Mouse (Mus musculus) CH12.LX (cell line): ENCODE measurements at regions not wholly inside any gene's neighbourhood (a gene's known extent, or its start where the extent isn't known, plus 50 kb on each side); places are given as distances from the start of the nearest gene placed in this dataset.

Experiments
- DNase-seq: peaks from one replicate; pipeline ENCODE4 v3.0.0-alpha.2; 2013; ENCODE audit errors: extremely low read depth
- H3K27ac ChIP-seq: 2 replicates; pipeline ENCODE4 v1.5.1; 2012; ENCODE audit warnings: low read depth, mild to moderate bottlenecking, control low read depth, moderate library complexity; ENCODE audit not compliant: insufficient read depth
- H3K27me3 ChIP-seq: replicated peaks from 2 replicates; pipeline ENCODE3; 2012; ENCODE audit warnings: inconsistent platforms
- H3K36me3 ChIP-seq, 2 experiments: replicated peaks in 1 of 2; 2 replicates each; pipeline versions ENCODE3 to v1.6.1; 2012; ENCODE audit warnings: inconsistent platforms in 1 of 2, low read length in 1 of 2, mild to moderate bottlenecking in 1 of 2, mixed read lengths in 1 of 2, moderate library complexity in 1 of 2; ENCODE audit not compliant: control insufficient read depth in 1 of 2, insufficient read depth in 1 of 2
- H3K4me1 ChIP-seq, 2 experiments: 2 replicates each; pipeline ENCODE4 v1.6.1; 2012; ENCODE audit warnings: inconsistent platforms in 1 of 2, moderate library complexity in 1 of 2; ENCODE audit not compliant: insufficient read depth in 2 of 2, control insufficient read depth in 1 of 2
- H3K4me2 ChIP-seq: 2 replicates; pipeline ENCODE4 v1.6.1; 2012; ENCODE audit warnings: low read depth, mild to moderate bottlenecking, control low read depth; ENCODE audit not compliant: poor library complexity, insufficient read depth, severe bottlenecking
- H3K4me3 ChIP-seq, 3 experiments: fragments of 150-350 bp in 1 of 3; sonication (generic) in 1 of 3; replicated peaks in 1 of 3; 2 replicates each; pipeline versions ENCODE3 to v1.5.1; 2011 to 2012; ENCODE audit warnings: low read depth in 2 of 3, low read length in 2 of 3, mild to moderate bottlenecking in 2 of 3, moderate library complexity in 2 of 3, control low read depth in 1 of 3, improper control_type of control experiment in 1 of 3, inconsistent platforms in 1 of 3, mixed read lengths in 1 of 3; ENCODE audit not compliant: poor library complexity in 1 of 3
- H3K79me2 ChIP-seq: replicated peaks from 2 replicates; pipeline ENCODE4 v1.6.1; 2012; ENCODE audit warnings: mild to moderate bottlenecking, moderate library complexity; ENCODE audit not compliant: control insufficient read depth, poor library complexity, insufficient read depth, severe bottlenecking; ENCODE audit errors: extremely low read depth
- H3K9ac ChIP-seq: 2 replicates; pipeline ENCODE4 v1.6.1; 2012; ENCODE audit warnings: low read depth, mild to moderate bottlenecking, control low read depth, moderate library complexity; ENCODE audit not compliant: insufficient read depth
- H3K9me3 ChIP-seq: replicated peaks from 2 replicates; pipeline ENCODE3; 2012; ENCODE audit warnings: low read length, inconsistent platforms, mixed read lengths
- BHLHE40 ChIP-seq: IDR thresholded peaks from 2 replicates; pipeline ENCODE4 v1.6.1; 2011; ENCODE audit warnings: mild to moderate bottlenecking, low read depth, low read length, improper control_type of control experiment
- CHD1 ChIP-seq: IDR thresholded peaks from 2 replicates; pipeline ENCODE4 v1.6.1; 2012; ENCODE audit warnings: low read depth, low read length, improper control_type of control experiment, inconsistent platforms
- CHD2 ChIP-seq: IDR thresholded peaks from 2 replicates; pipeline ENCODE4 v1.6.1; 2011; ENCODE audit warnings: low read length, improper control_type of control experiment
- E2F4 ChIP-seq: IDR thresholded peaks from 2 replicates; pipeline ENCODE4 v1.6.1; 2011; ENCODE audit warnings: low read depth, low read length, improper control_type of control experiment; ENCODE audit not compliant: insufficient replicate concordance
- EP300 ChIP-seq: IDR thresholded peaks from 2 replicates; pipeline ENCODE4 v1.6.1; 2011; ENCODE audit warnings: low read length, improper control_type of control experiment
- ETS1 ChIP-seq: conservative IDR thresholded peaks from 2 replicates; pipeline ENCODE4 v1.6.1; 2012; ENCODE audit warnings: low read depth, mild to moderate bottlenecking, inconsistent platforms, low read length, improper control_type of control experiment, moderate library complexity
- IRF4 ChIP-seq: IDR thresholded peaks from 2 replicates; pipeline ENCODE4 v1.6.1; 2014; ENCODE audit warnings: low read depth, mild to moderate bottlenecking, inconsistent platforms, low read length, improper control_type of control experiment
- JUND ChIP-seq: conservative IDR thresholded peaks from 2 replicates; pipeline ENCODE4 v1.6.1; 2011; ENCODE audit warnings: low read depth, low read length, improper control_type of control experiment
- MXI1 ChIP-seq: IDR thresholded peaks from 2 replicates; pipeline ENCODE4 v1.6.1; 2011; ENCODE audit warnings: mild to moderate bottlenecking, low read depth, low read length, improper control_type of control experiment
- NELFE ChIP-seq: IDR thresholded peaks from 2 replicates; pipeline ENCODE4 v1.6.1; 2011; ENCODE audit warnings: low read depth, low read length, improper control_type of control experiment
- PAX5 ChIP-seq: IDR thresholded peaks from 2 replicates; pipeline ENCODE4 v1.6.1; 2012; ENCODE audit warnings: low read length, inconsistent platforms, mixed read lengths
- POLR2A ChIP-seq: IDR thresholded peaks from 2 replicates; pipeline ENCODE4 v1.6.1; 2011; ENCODE audit warnings: low read depth, mild to moderate bottlenecking, improper control_type of control experiment, low read length
- RCOR1 ChIP-seq: conservative IDR thresholded peaks from 2 replicates; pipeline ENCODE4 v1.6.1; 2012; ENCODE audit warnings: low read depth, mild to moderate bottlenecking, inconsistent platforms, low read length, improper control_type of control experiment
- SMC3 ChIP-seq: IDR thresholded peaks from 2 replicates; pipeline ENCODE4 v1.6.1; 2011; ENCODE audit warnings: low read depth, low read length, improper control_type of control experiment
- UBTF ChIP-seq: IDR thresholded peaks from 2 replicates; pipeline ENCODE4 v1.6.1; 2012; ENCODE audit warnings: low read depth, mild to moderate bottlenecking, inconsistent platforms, low read length, improper control_type of control experiment, moderate library complexity
- USF1 ChIP-seq: IDR thresholded peaks from 2 replicates; pipeline ENCODE4 v1.6.1; 2014; ENCODE audit warnings: low read depth, mild to moderate bottlenecking, inconsistent platforms, low read length, improper control_type of control experiment
- ZC3H11A ChIP-seq: IDR thresholded peaks from 2 replicates; pipeline ENCODE4 v1.6.1; 2012; ENCODE audit warnings: low read depth, mild to moderate bottlenecking, inconsistent platforms, low read length, improper control_type of control experiment
- ZMIZ1 ChIP-seq: IDR thresholded peaks from 2 replicates; pipeline ENCODE4 v1.6.1; 2012; ENCODE audit warnings: low read depth, mild to moderate bottlenecking, inconsistent platforms, low read length, improper control_type of control experiment
- ZNF384 ChIP-seq: IDR thresholded peaks from 2 replicates; pipeline ENCODE4 v1.6.1; 2012; ENCODE audit warnings: low read depth, low read length, improper control_type of control experiment, inconsistent platforms
- dilution Hi-C: fragments of 300-500 bp; cut with MboI; formaldehyde crosslinking; loops from 2 replicates; pipeline ENCODE4 v1.14.3; 2020; ENCODE audit warnings: low sequenced_read_pairs; ENCODE audit not compliant: extremely low pct_unique_long_range_greater_than_20kb, extremely low pct_ligation_motif_present
- in situ Hi-C: fragments of 300-500 bp; cut with MboI; formaldehyde crosslinking; loops from 3 replicates; pipeline ENCODE4 v1.14.3; 2019; ENCODE audit warnings: low sequenced_read_pairs, low pct_ligation_motif_present, low pct_unique_long_range_greater_than_20kb, mixed read lengths

- TF ChIP-seq ZNF384 (no peak), ZC3H11A (no peak), USF1 (no peak), UBTF (no peak), CHD2 (no peak), NELFE (no peak), ZMIZ1 (no peak), SMC3 (no peak), IRF4 (no peak), EP300 (no peak), JUND (no peak), POLR2A (no peak), BHLHE40 (no peak), PAX5 (no peak)
- Histone ChIP-seq H3K36me3 (no peaks in the 10 kb centered on the region), H3K9ac (no peak overlapping the region), H3K27ac (no peak overlapping the region), H3K79me2 (no peaks in the 10 kb centered on the region), H3K4me2 (no peak overlapping the region), H3K9me3 (no peaks in the 10 kb centered on the region), H3K27me3 (no peaks in the 10 kb centered on the region), H3K4me1 (peaks cover 0 to 6% of the 10 kb centered on the region in 2 experiments; a peak in 2 of 4 replicates), H3K4me3 (no peak overlapping the region)
- in situ Hi-C loops = no loop called here
- dilution Hi-C loops = no loop called here
- no peak for DNase-seq
Observed at GRCm38 (mm10) chr3:52600581-52600980, 332.4 kb downstream of the Foxo1 start.

GRCm38 (mm10) chr3:52600146-52600545, 332.0 kb downstream of the Foxo1 start:
- no peaks in the 10 kb centered on the region for H3K79me2 ChIP-seq
- no peak overlapping the region for H3K9ac ChIP-seq
- H3K27me3 ChIP-seq = no peaks in the 10 kb centered on the region
- no peak overlapping the region for H3K4me2 ChIP-seq
- dilution Hi-C loops (no loop called here), in situ Hi-C loops (no loop called here)
- H3K27ac ChIP-seq = no peak overlapping the region
- no peak overlapping the region for H3K4me3 ChIP-seq
- no peak for DNase-seq
- H3K9me3 ChIP-seq = no peaks in the 10 kb centered on the region
- TF ChIP-seq RCOR1 (no peak), UBTF (no peak), ZNF384 (no peak)
- TF ChIP-seq, all 38 proteins: peak for 0
- H3K36me3 ChIP-seq = no peaks in the 10 kb centered on the region
- peaks cover 0 to 6% of the 10 kb centered on the region in 2 experiments; a peak in 2 of 4 replicates for H3K4me1 ChIP-seq

DNA sequence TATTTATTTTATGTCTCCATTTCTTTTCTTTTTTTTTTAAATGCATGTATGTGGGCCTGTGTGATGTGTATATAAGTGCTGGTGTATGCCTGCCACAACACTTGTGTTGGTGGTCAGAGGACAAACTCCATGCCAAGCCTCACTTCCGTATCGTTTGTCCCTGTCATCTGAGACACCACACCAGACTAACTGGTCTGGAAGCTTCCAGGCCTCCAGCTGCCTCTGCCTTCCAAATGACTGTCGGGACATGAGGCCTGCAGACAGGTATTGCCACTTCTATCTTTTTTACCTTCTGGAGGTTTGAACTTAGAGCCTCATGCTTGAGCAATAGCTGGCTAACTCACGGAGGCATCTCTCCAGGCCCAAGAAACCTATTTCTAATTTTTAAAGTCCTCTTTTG, 318.3 kb downstream of the Foxo1 start:
- Histone ChIP-seq H3K9me3 (no peaks in the 10 kb centered on the region), H3K4me1 (no peaks in the 10 kb centered on the region), H3K79me2 (no peaks in the 10 kb centered on the region), H3K4me2 (no peak overlapping the region), H3K36me3 (no peaks in the 10 kb centered on the region), H3K27me3 (no peaks in the 10 kb centered on the region), H3K9ac (no peak overlapping the region), H3K4me3 (no peak overlapping the region), H3K27ac (no peak overlapping the region)
- in situ Hi-C loops = no loop called here
- no peak for DNase-seq
- dilution Hi-C loops = no loop called here
- TF ChIP-seq IRF4 (no peak), ZC3H11A (no peak), CHD2 (no peak), SMC3 (no peak), ETS1 (no peak), EP300 (no peak), CHD1 (no peak), E2F4 (no peak), MXI1 (no peak)
